Mouse (Mus musculus): ENCODE data around the gene Pfn3. TPM values are rescaled to one million over a fixed set of nuclear protein-coding genes. Genes with fewer than 3 reads are reported as not detected.

Pfn3 gene
- polyA plus RNA-seq (2016; fragmentation: Nextera tagmentation; extraction: Ambion mirVana) = not detected in 2 replicates

- ATAC-seq (ENCODE audit: low FRiP score, low read depth) = peak; percentile 46; the same call in 1 of the 2 replicates
- H3K4me1 ChIP-seq = peaks cover 7% of the 10 kb centered on the region; the same call in 1 of the 2 replicates
Observed at GRCm38 (mm10) chr13:55414743-55415380, at the start of gene Pfn3. Gene Pfn3, minus strand, starts transcription at chr13:55415232.

GRCm38 (mm10) chr13:55464027-55464884 lies 49.2 kb upstream of the Pfn3 start, which contains the start of gene Prr7:
Gene Prr7, plus strand, starts transcription at chr13:55464267.
- WGBS = under 1% methylated on average over 82 of the region's 84 CpGs
- Histone ChIP-seq H3K27me3 (replicated peaks) (no peaks in the 10 kb centered on the region), H3K4me3 (peak within 1 kb of the TSS; percentile 66), H3K9ac (peak within 1 kb of the TSS; percentile 80), H3K27ac (peak within 1 kb of the TSS; percentile 92), H3K9me3 (no peaks in the 10 kb centered on the region), H3K4me2 (replicated peaks) (peak within 1 kb of the TSS; percentile 80), H3K4me1 (peaks cover 34% of the 10 kb centered on the region), H3K36me3 (peaks cover 30% of the 10 kb centered on the region)
- ATAC-seq (ENCODE audit: low FRiP score, low read depth) = peak; percentile 86

More at GRCm38 (mm10) chr13:55414743-55415380, at the start of gene Pfn3:
- Histone ChIP-seq H3K27me3 (replicated peaks) (peaks cover 35% of the 10 kb centered on the region), H3K4me2 (replicated peaks) (peak within 1 kb of the TSS; percentile 72), H3K9me3 (no peaks in the 10 kb centered on the region), H3K4me3 (peak within 1 kb of the TSS; percentile 34), H3K9ac (peak within 1 kb of the TSS; percentile 52), H3K27ac (no peak within 1 kb of the TSS), H3K36me3 (no peaks in the 10 kb centered on the region)
- 7% methylated on average over 41 of the region's 41 CpGs for WGBS

- H3K4me1 ChIP-seq = peaks cover 30% of the 10 kb centered on the region
- peak overlapping the region; percentile 66 for H3K4me3 ChIP-seq
- ATAC-seq (ENCODE audit: low FRiP score, low read depth) = peak; percentile 6; the same call in 1 of the 2 replicates
- no peaks in the 10 kb centered on the region for H3K9me3 ChIP-seq
- 8% methylated on average over 14 of the region's 14 CpGs for WGBS
- peak overlapping the region; percentile 80 for H3K9ac ChIP-seq
- peak overlapping the region; percentile 80 for H3K4me2 ChIP-seq (replicated peaks)
- no peaks in the 10 kb centered on the region for H3K27me3 ChIP-seq (replicated peaks)
- H3K36me3 ChIP-seq = peaks cover 37% of the 10 kb centered on the region
- H3K27ac ChIP-seq = peak overlapping the region; percentile 92; the same call in 1 of the 2 replicates
Observed at GRCm38 (mm10) chr13:55463399-55464026, 48.5 kb upstream of the Pfn3 start.

GRCm38 (mm10) chr13:55462965-55463364 lies 47.9 kb upstream of the Pfn3 start:
- no peak overlapping the region for H3K9ac ChIP-seq
- peak overlapping the region; percentile 80 for H3K4me2 ChIP-seq (replicated peaks)
- 47% methylated on average over 2 of the region's 2 CpGs for WGBS

GRCm38 (mm10) chr13:55451785-55452549 lies 36.9 kb upstream of the Pfn3 start:
- no peak for ATAC-seq (ENCODE audit: low FRiP score, low read depth)
- H3K4me3 ChIP-seq = no peak overlapping the region
- no peak overlapping the region for H3K4me2 ChIP-seq (replicated peaks)
- WGBS = 96% methylated on average over 16 of the region's 16 CpGs
- no peaks in the 10 kb centered on the region for H3K9me3 ChIP-seq
- H3K27ac ChIP-seq = no peak overlapping the region
- H3K27me3 ChIP-seq (replicated peaks) = no peaks in the 10 kb centered on the region
- peaks cover 72% of the 10 kb centered on the region for H3K36me3 ChIP-seq
- H3K4me1 ChIP-seq = peaks cover 9% of the 10 kb centered on the region
- no peak overlapping the region for H3K9ac ChIP-seq

More at GRCm38 (mm10) chr13:55462965-55463364, 47.9 kb upstream of the Pfn3 start:
- Histone ChIP-seq H3K4me1 (peaks cover 30% of the 10 kb centered on the region), H3K9me3 (no peaks in the 10 kb centered on the region), H3K27ac (no peak overlapping the region), H3K36me3 (peaks cover 42% of the 10 kb centered on the region), H3K27me3 (replicated peaks) (no peaks in the 10 kb centered on the region), H3K4me3 (no peak overlapping the region)
- ATAC-seq (ENCODE audit: low FRiP score, low read depth) = no peak

- peaks cover 16% of the 10 kb centered on the region for H3K4me1 ChIP-seq
- H3K27ac ChIP-seq = no peak overlapping the region
- H3K27me3 ChIP-seq (replicated peaks) = no peaks in the 10 kb centered on the region
- peaks cover 67% of the 10 kb centered on the region for H3K36me3 ChIP-seq
- no peak overlapping the region for H3K9ac ChIP-seq
- H3K9me3 ChIP-seq = no peaks in the 10 kb centered on the region
- ATAC-seq (ENCODE audit: low FRiP score, low read depth) = no peak
- H3K4me2 ChIP-seq (replicated peaks) = no peak overlapping the region
- WGBS = 93% methylated on average over 10 of the region's 10 CpGs
- no peak overlapping the region for H3K4me3 ChIP-seq
Observed at GRCm38 (mm10) chr13:55451296-55451695, 36.3 kb upstream of the Pfn3 start.

- Histone ChIP-seq H3K9me3 (no peaks in the 10 kb centered on the region), H3K27ac (no peak overlapping the region), H3K9ac (no peak overlapping the region), H3K4me1 (peaks cover 23% of the 10 kb centered on the region), H3K4me3 (no peak overlapping the region), H3K4me2 (replicated peaks) (no peak overlapping the region), H3K36me3 (peaks cover 61% of the 10 kb centered on the region), H3K27me3 (replicated peaks) (no peaks in the 10 kb centered on the region)
- 95% methylated on average over 11 of the region's 11 CpGs for WGBS
- ATAC-seq (ENCODE audit: low FRiP score, low read depth) = no peak
Observed at GRCm38 (mm10) chr13:55450511-55450980, 35.5 kb upstream of the Pfn3 start.

- H3K27me3 ChIP-seq (replicated peaks) = no peaks in the 10 kb centered on the region
- no peak overlapping the region for H3K4me2 ChIP-seq (replicated peaks)
- no peaks in the 10 kb centered on the region for H3K9me3 ChIP-seq
- ATAC-seq (ENCODE audit: low FRiP score, low read depth) = no peak
- WGBS = 93% methylated on average over 17 of the region's 17 CpGs
- no peak overlapping the region for H3K27ac ChIP-seq
- peaks cover 55% of the 10 kb centered on the region for H3K36me3 ChIP-seq
- H3K4me3 ChIP-seq = no peak overlapping the region
- H3K4me1 ChIP-seq = peaks cover 23% of the 10 kb centered on the region
- H3K9ac ChIP-seq = no peak overlapping the region
Observed at GRCm38 (mm10) chr13:55449679-55450441, 34.8 kb upstream of the Pfn3 start.

- Histone ChIP-seq H3K4me3 (no peak overlapping the region), H3K9ac (no peak overlapping the region), H3K4me2 (replicated peaks) (no peak overlapping the region), H3K4me1 (peaks cover 23% of the 10 kb centered on the region), H3K27me3 (replicated peaks) (no peaks in the 10 kb centered on the region), H3K9me3 (no peaks in the 10 kb centered on the region), H3K27ac (no peak overlapping the region), H3K36me3 (peaks cover 48% of the 10 kb centered on the region)
- ATAC-seq (ENCODE audit: low FRiP score, low read depth) = no peak
- WGBS = 87% methylated on average over 9 of the region's 9 CpGs
Observed at GRCm38 (mm10) chr13:55449205-55449604, 34.2 kb upstream of the Pfn3 start.

GRCm38 (mm10) chr13:55448131-55448530 lies 33.1 kb upstream of the Pfn3 start:
- no peak overlapping the region for H3K4me3 ChIP-seq
- H3K4me1 ChIP-seq = peaks cover 29% of the 10 kb centered on the region
- H3K27ac ChIP-seq = no peak overlapping the region
- H3K27me3 ChIP-seq (replicated peaks) = no peaks in the 10 kb centered on the region
- ATAC-seq (ENCODE audit: low FRiP score, low read depth) = no peak
- no peaks in the 10 kb centered on the region for H3K9me3 ChIP-seq
- H3K4me2 ChIP-seq (replicated peaks) = no peak overlapping the region
- peaks cover 40% of the 10 kb centered on the region for H3K36me3 ChIP-seq
- no peak overlapping the region for H3K9ac ChIP-seq
- 94% methylated on average over 5 of the region's 5 CpGs for WGBS

- no peaks in the 10 kb centered on the region for H3K9me3 ChIP-seq
- H3K36me3 ChIP-seq = peaks cover 34% of the 10 kb centered on the region
- H3K27ac ChIP-seq = no peak overlapping the region
- no peak overlapping the region for H3K4me2 ChIP-seq (replicated peaks)
- no peak overlapping the region for H3K4me3 ChIP-seq
- no peaks in the 10 kb centered on the region for H3K27me3 ChIP-seq (replicated peaks)
- peaks cover 29% of the 10 kb centered on the region for H3K4me1 ChIP-seq
- WGBS = 54% methylated on average over 3 of the region's 3 CpGs
- H3K9ac ChIP-seq = no peak overlapping the region
- no peak for ATAC-seq (ENCODE audit: low FRiP score, low read depth)
Observed at GRCm38 (mm10) chr13:55447543-55447943, 32.5 kb upstream of the Pfn3 start.
